Mouse (Mus musculus): ENCODE data around the gene Fam222a. TPM values are rescaled to one million over a fixed set of nuclear protein-coding genes. Genes with fewer than 3 reads are reported as not detected.

Fam222a gene
- polyA plus RNA-seq (2016; fragmentation: Nextera tagmentation; extraction: Ambion mirVana), result 2.3 and 3.8 TPM in 2 replicates

DNA sequence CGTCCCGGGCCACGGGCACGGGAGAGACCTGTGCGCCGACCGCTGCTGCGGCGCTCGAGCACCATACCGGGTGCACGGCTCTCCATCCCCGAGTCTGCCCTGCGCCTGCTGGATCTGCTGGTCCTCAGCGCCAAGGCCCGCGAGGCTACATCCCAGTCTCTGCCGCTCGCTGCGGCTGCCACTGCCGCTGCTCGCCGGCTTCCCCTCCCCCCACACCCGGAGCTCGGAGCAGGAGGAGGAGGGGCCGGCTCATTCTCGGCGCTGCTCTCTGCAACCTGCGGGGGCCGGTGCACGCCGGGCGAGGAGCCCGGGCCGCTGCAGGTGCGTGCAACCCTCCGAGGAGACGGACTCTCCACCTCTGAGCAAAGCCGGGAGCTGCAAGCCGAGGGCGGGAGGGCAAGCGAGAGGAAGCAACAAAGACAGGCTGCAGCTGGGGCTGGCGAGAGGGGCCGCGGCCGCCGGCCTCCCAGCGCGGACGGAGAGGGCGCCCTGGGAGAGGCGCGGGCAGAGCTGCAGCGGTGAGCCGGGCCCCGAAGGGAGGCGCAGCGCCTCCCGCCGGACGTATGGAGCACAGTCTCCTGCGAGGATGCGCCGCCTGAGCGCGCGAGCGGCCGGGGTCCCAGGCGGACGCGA, at the start of gene Fam222a:
TSS of gene Fam222a (plus strand) at position 452 of the 633 bp plus-strand sequence.
- Histone ChIP-seq H3K4me1 (peaks cover 73% of the 10 kb centered on the region), H3K4me3 (peak within 1 kb of the TSS; percentile 82), H3K27ac (replicated peaks) (peak within 1 kb of the TSS; percentile 82), H3K9me3 (peaks cover 14% of the 10 kb centered on the region), H3K27me3 (replicated peaks; ENCODE audit: low read depth, poor library complexity, severe bottlenecking) (peaks cover 73% of the 10 kb centered on the region), H3K36me3 (replicated peaks) (no peaks in the 10 kb centered on the region)
- WGBS, result under 1% methylated on average over 72 of the region's 72 CpGs
- peak; percentile 85 for DNase-seq (ENCODE audit: low spot score)

DNA sequence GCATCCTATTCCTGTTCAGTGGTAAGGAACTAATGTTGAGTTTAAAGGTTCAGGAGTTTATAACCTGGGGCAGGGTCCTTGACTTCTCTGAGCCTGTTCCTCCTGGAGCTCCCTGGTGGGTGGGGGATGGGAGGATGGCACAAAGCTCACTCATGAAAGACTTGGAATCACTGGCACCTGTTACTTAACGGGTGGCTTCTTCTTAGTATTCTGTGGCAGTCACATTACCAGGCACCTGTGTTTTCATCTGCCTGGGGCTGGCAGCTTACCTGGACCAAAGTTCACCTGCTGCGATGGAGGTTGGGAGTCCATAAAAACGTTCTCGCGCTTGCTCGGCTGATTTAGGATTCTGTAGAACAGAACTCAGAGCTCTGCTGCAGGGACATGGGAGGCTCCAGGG, 39.5 kb upstream of the Fam222a start:
- no peaks in the 10 kb centered on the region for H3K36me3 ChIP-seq (replicated peaks)
- WGBS, result 89% methylated on average over 6 of the region's 6 CpGs
- no peak for DNase-seq (ENCODE audit: low spot score)
- H3K27ac ChIP-seq (replicated peaks), result no peak overlapping the region
- no peaks in the 10 kb centered on the region for H3K9me3 ChIP-seq
- H3K27me3 ChIP-seq (replicated peaks; ENCODE audit: low read depth, poor library complexity, severe bottlenecking), result no peaks in the 10 kb centered on the region
- no peak overlapping the region for H3K4me3 ChIP-seq
- H3K4me1 ChIP-seq, result peaks cover 5% of the 10 kb centered on the region; the same call in 1 of the 2 replicates

DNA sequence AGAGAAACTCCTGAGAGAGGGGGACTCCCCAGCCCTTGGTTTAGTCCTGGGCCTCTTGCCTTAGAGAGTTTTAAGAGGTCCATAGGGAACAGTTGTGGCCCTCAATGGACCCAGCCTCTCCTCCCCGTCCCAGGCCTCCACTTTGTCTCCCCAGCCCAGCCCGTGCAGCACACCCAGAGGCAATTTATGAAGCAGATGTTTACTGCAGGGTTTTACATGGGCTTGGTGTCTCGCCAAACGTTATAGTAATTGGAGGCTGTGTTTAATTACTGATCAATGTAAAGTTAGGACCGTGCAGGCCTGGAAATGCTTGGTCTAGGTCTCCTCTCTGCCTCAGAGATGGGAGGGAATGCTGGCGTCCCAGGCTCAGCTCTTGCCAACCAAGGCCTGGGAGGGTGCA, 37.5 kb upstream of the Fam222a start:
- 0 out of 2 replicates have a peak overlapping the region, but pooled peaks have one; percentile 41 for H3K27ac ChIP-seq (replicated peaks)
- H3K27me3 ChIP-seq (replicated peaks; ENCODE audit: low read depth, poor library complexity, severe bottlenecking), result peaks cover 10% of the 10 kb centered on the region; the same call in 1 of the 2 replicates
- no peak overlapping the region for H3K4me3 ChIP-seq
- H3K36me3 ChIP-seq (replicated peaks), result no peaks in the 10 kb centered on the region
- peaks cover 5% of the 10 kb centered on the region; the same call in 1 of the 2 replicates for H3K4me1 ChIP-seq
- 52% methylated on average over 6 of the region's 6 CpGs for WGBS
- no peaks in the 10 kb centered on the region for H3K9me3 ChIP-seq
- DNase-seq (ENCODE audit: low spot score), result no peak

DNA sequence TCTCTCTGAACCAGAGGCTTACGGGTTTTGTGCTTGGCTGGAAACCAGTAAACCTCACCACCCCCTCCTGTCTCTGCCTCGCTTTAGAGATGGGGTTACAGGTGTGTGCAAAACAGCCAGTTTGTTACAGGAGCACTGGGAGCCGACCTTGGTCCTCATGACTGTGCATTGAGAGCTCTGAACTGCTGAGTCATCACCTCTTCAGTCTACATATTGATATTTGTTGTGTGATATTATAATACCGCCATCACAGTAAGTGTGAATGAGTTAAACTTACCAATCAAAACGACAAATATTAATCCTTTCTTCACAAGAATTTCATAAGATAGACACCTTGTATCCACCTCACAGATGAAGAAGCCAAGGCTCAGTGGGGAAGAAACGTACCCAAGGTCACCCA, 35.8 kb upstream of the Fam222a start:
- no peak for DNase-seq (ENCODE audit: low spot score)
- H3K4me1 ChIP-seq, result peaks cover 5% of the 10 kb centered on the region
- H3K27me3 ChIP-seq (replicated peaks; ENCODE audit: low read depth, poor library complexity, severe bottlenecking), result peaks cover 27% of the 10 kb centered on the region
- 76% methylated on average over 6 of the region's 6 CpGs for WGBS
- no peak overlapping the region for H3K27ac ChIP-seq (replicated peaks)
- no peaks in the 10 kb centered on the region for H3K9me3 ChIP-seq
- H3K36me3 ChIP-seq (replicated peaks), result no peaks in the 10 kb centered on the region
- no peak overlapping the region for H3K4me3 ChIP-seq

DNA sequence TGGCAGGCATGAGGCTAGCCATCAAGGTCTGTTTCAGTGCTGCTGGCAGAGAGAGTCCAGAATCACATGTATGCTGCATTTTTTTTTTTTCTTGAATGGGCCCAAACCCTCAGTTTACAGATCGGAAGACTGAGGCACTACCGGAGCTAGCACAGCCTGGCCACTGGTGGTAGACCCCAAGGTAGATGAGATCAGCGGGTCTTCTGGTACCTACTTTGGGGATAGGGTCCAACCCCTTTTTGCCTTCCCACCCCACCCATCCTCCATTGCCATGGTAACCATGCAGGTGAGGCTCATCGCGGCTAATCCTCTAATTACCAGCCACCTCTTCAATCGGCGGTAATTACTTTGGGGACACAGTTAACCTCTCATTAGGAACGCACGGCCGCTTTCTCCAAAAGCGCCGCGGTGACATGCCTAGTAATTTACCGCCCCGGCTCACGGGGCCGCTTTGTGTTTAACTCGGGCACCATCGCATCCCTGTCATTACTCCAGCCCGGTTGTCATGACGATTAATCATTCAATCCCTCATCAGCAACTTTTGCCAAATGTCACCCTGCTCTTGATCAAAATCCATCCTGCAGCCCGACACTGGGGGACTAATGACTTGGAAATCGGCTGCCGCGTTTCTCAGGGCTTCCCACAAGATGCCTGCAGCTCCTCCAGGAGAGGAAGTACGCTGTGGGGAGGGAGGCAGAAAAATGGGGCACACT, 30.4 kb upstream of the Fam222a start:
- WGBS, result 8% methylated on average over 26 of the region's 26 CpGs
- Histone ChIP-seq H3K36me3 (replicated peaks) (no peaks in the 10 kb centered on the region), H3K9me3 (peaks cover under 1% of the 10 kb centered on the region; the same call in 1 of the 2 replicates), H3K27me3 (replicated peaks; ENCODE audit: low read depth, poor library complexity, severe bottlenecking) (peaks cover 71% of the 10 kb centered on the region), H3K27ac (replicated peaks) (peak overlapping the region; percentile 36), H3K4me3 (peak overlapping the region; percentile 46), H3K4me1 (peaks cover 41% of the 10 kb centered on the region)
- DNase-seq (ENCODE audit: low spot score), result peak; percentile 70

DNA sequence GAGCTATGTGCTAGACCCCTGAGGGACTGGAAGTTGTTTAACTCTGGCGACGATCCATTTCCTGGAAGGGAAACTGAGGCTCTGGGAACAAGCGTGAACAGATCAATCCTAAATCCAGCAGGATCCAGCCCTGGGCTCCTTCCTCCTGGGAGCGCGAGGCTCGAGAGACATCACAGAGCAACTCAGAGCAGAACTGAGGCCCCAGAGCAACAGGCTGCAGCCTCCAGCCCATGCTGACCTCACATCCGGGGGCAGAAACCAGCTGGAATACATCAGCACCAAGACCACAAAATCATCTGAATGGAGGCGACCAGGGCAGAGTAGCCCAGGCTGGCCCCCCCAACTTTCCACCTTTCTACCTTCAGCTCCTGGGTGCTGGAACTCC, 29.8 kb upstream of the Fam222a start:
- H3K4me3 ChIP-seq, result peak overlapping the region; percentile 46
- H3K36me3 ChIP-seq (replicated peaks), result no peaks in the 10 kb centered on the region
- peak; percentile 62 for DNase-seq (ENCODE audit: low spot score)
- H3K4me1 ChIP-seq, result peaks cover 41% of the 10 kb centered on the region
- H3K27me3 ChIP-seq (replicated peaks; ENCODE audit: low read depth, poor library complexity, severe bottlenecking), result peaks cover 71% of the 10 kb centered on the region
- H3K9me3 ChIP-seq, result peaks cover 3% of the 10 kb centered on the region; the same call in 1 of the 2 replicates
- H3K27ac ChIP-seq (replicated peaks), result peak overlapping the region; percentile 36
- WGBS, result 10% methylated on average over 8 of the region's 8 CpGs

DNA sequence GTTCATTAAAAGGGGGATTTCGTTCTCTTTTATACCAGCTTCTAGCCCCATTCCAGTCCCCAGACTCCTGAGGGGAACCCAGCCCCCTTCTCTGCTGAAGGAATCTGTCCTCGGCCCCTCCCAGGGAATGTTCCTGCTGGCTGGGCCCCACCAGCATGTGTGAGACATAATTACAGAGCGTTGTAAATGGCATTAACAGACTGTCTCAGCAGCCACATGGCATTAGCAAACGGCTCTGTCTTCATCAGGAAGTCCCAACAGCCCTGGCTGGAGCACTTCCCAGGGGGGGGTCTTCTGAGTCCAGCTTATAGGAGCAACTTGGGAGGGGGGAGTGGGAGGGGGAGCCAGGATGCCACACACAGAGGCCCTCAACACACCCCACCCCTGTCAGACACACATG, 29.1 kb upstream of the Fam222a start:
- peak overlapping the region; percentile 37; the same call in 1 of the 2 replicates for H3K27ac ChIP-seq (replicated peaks)
- peaks cover 71% of the 10 kb centered on the region for H3K27me3 ChIP-seq (replicated peaks; ENCODE audit: low read depth, poor library complexity, severe bottlenecking)
- H3K4me1 ChIP-seq, result peaks cover 41% of the 10 kb centered on the region
- WGBS, result 32% methylated on average over 4 of the region's 4 CpGs
- H3K36me3 ChIP-seq (replicated peaks), result no peaks in the 10 kb centered on the region
- no peak overlapping the region for H3K4me3 ChIP-seq
- peak; percentile 41 for DNase-seq (ENCODE audit: low spot score)
- H3K9me3 ChIP-seq, result peaks cover 3% of the 10 kb centered on the region; the same call in 1 of the 2 replicates

DNA sequence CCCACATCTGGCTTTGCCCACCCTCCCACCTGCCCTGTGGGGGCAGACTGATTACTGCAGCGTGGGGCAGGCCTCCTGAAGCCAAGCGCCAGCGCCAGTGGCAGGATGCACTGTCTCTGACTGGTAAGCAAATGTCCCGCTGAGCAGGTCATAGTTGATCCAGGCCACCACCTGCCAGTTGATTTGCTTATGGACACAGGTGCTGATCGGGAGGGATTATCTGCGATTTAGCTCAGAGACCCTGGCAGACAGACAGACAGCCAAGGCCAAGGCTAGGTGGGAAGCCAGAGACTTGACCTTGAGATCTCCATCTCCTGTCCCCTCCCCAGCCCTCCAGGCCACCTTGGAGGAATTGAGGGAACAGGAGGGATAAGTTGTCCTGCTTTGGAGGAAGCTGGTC, 28.1 kb upstream of the Fam222a start:
- WGBS, result 64% methylated on average over 6 of the region's 6 CpGs
- Histone ChIP-seq H3K27me3 (replicated peaks; ENCODE audit: low read depth, poor library complexity, severe bottlenecking) (peaks cover 67% of the 10 kb centered on the region), H3K4me1 (peaks cover 41% of the 10 kb centered on the region), H3K9me3 (peaks cover 3% of the 10 kb centered on the region; the same call in 1 of the 2 replicates), H3K4me3 (no peak overlapping the region), H3K36me3 (replicated peaks) (no peaks in the 10 kb centered on the region), H3K27ac (replicated peaks) (0 out of 2 replicates have a peak overlapping the region, but pooled peaks have one; percentile 2)
- no peak for DNase-seq (ENCODE audit: low spot score)

DNA sequence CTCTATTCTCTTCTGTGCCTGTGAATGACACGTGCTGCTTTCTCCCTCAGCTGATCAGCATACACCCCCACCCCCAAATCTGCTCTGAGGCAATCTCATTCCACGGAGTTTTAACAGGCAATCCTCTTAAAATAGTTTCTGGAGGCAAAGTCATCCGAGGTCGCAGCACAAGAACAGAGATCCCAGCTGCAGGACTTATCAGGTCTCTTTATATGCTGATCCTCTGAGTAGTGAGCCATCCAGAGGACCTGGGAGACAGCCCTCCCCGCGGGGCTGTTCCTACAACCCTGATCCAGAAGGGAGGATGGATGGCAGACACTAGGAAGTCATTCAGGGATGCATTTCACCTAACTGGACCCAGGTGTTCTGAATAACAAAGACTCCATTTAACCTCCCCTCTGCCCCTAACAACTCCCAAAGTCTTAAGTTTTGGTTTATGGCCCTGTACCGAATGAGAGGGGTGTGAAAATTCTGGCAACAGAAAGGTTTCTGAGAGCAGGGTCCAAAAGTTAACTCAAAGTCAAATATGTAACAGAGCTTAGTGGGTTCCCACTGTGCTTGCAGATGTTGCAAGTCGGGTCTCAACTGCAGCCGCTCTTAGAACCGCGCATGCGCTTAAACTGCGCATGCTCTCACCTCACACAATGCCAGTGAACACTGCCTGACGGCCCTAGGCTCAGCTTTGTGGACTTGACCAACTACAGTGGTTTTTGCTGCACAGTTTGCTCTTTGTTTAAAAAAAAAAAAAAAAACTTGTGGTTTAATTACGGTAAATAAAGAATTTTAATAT, 26.0 kb upstream of the Fam222a start:
- 37% methylated on average over 15 of the region's 15 CpGs for WGBS
- peak; percentile 54 for DNase-seq (ENCODE audit: low spot score)
- peaks cover 47% of the 10 kb centered on the region for H3K27me3 ChIP-seq (replicated peaks; ENCODE audit: low read depth, poor library complexity, severe bottlenecking)
- peaks cover 41% of the 10 kb centered on the region for H3K4me1 ChIP-seq
- H3K4me3 ChIP-seq, result no peak overlapping the region
- no peaks in the 10 kb centered on the region for H3K36me3 ChIP-seq (replicated peaks)
- H3K27ac ChIP-seq (replicated peaks), result 0 out of 2 replicates have a peak overlapping the region, but pooled peaks have one; percentile 48
- peaks cover 3% of the 10 kb centered on the region; the same call in 1 of the 2 replicates for H3K9me3 ChIP-seq

DNA sequence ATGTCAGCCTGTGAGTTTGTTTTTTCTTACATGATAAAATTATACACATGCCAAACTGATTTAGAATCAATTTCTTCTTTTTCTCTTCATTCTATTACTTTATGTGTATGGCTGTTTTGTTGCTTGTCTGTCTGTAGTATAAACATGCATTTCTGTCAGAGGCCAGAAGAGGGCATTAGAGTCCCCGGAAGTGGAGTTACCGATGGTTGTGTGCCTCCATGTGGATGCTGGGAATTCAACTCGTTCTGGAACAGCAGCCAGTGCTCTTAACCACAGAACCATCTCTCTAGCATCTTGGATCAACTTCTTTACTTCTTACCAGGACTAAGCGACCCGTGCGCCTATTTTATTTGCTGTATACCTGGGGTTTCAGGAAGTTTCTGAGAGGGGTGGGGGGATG, 24.2 kb upstream of the Fam222a start:
- Histone ChIP-seq H3K27ac (replicated peaks) (no peak overlapping the region), H3K4me3 (no peak overlapping the region), H3K36me3 (replicated peaks) (no peaks in the 10 kb centered on the region), H3K9me3 (peaks cover 3% of the 10 kb centered on the region; the same call in 1 of the 2 replicates), H3K27me3 (replicated peaks; ENCODE audit: low read depth, poor library complexity, severe bottlenecking) (peaks cover 29% of the 10 kb centered on the region), H3K4me1 (peaks cover 24% of the 10 kb centered on the region)
- DNase-seq (ENCODE audit: low spot score), result no peak
- 89% methylated on average over 6 of the region's 6 CpGs for WGBS

DNA sequence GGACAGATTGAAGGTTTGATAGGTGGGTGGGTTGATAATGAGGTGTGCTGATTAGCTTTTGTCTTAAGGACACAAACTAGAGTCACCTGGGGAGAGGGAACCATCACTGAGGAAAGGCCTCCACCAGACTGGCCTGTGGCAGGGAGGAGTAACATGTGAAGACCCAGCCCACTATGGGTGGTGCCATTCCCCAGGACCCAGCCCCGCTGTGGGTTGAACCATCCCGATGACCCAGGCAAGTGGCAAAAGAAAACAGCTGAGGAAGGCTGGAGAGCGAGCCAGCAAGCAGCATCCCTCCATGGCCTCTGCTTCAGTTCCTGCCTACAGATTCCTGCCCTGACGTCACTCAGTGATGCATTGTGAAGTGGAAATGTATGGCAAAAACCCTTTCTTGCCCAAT, 23.6 kb upstream of the Fam222a start:
- DNase-seq (ENCODE audit: low spot score), result no peak
- WGBS, result 89% methylated on average over 4 of the region's 4 CpGs

DNA sequence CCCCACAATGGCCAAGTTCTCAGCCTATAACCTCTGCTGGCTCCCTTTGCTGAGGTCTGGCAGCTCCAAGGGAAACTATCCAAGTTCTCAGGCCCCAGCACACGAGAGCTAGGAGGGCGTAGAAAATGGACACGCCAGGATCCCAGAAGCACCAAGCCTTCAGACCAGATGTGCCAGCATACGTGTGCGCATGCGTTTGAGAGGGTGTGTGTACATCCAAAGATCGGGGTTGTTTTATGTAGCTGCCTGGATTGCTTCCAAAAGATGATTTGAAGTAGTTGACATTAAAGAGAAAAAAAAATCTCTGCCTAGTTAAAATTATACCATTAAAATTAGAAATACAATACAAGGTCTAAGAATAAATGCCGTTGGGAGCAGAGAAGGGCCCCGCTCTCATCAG, 22.7 kb upstream of the Fam222a start:
- H3K4me3 ChIP-seq, result no peak overlapping the region
- H3K4me1 ChIP-seq, result peaks cover 15% of the 10 kb centered on the region
- peaks cover 3% of the 10 kb centered on the region; the same call in 1 of the 2 replicates for H3K9me3 ChIP-seq
- DNase-seq (ENCODE audit: low spot score), result no peak
- H3K27me3 ChIP-seq (replicated peaks; ENCODE audit: low read depth, poor library complexity, severe bottlenecking), result peaks cover 16% of the 10 kb centered on the region; the same call in 1 of the 2 replicates
- H3K27ac ChIP-seq (replicated peaks), result no peak overlapping the region
- WGBS, result 86% methylated on average over 9 of the region's 9 CpGs
- no peaks in the 10 kb centered on the region for H3K36me3 ChIP-seq (replicated peaks)

More for the DNA sequence above, 23.6 kb upstream of the Fam222a start:
- H3K4me3 ChIP-seq, result no peak overlapping the region
- H3K4me1 ChIP-seq, result peaks cover 19% of the 10 kb centered on the region
- no peak overlapping the region for H3K27ac ChIP-seq (replicated peaks)
- H3K27me3 ChIP-seq (replicated peaks; ENCODE audit: low read depth, poor library complexity, severe bottlenecking), result peaks cover 23% of the 10 kb centered on the region; the same call in 1 of the 2 replicates
- peaks cover 3% of the 10 kb centered on the region; the same call in 1 of the 2 replicates for H3K9me3 ChIP-seq
- H3K36me3 ChIP-seq (replicated peaks), result no peaks in the 10 kb centered on the region
